Mouse (Mus musculus) embryonic facial prominence, embryonic 11.5 days (tissue): ENCODE measurements around the gene Itfg2. TPM values are rescaled to one million over a fixed set of nuclear protein-coding genes. Genes with fewer than 3 reads are reported as not detected.

Source experiments
- ATAC-seq: fragments of 200-750 bp; cut with Nextera tagmentation; replicated peaks from 2 replicates; pipeline ENCODE4 v1.8.0; 2017; ENCODE audit warnings: low read depth; ENCODE audit not compliant: insufficient number of reproducible peaks, low FRiP score, low TSS enrichment
- DNase-seq: peaks from one replicate; pipeline ENCODE4 v3.0.0-alpha.2; 2015; ENCODE audit warnings: low spot score
- H3K27ac ChIP-seq: fragments of 300-500 bp; sonication (generic); replicated peaks from 2 replicates; pipeline ENCODE4 v1.5.1; 2014; ENCODE audit warnings: mild to moderate bottlenecking, low read depth, low read length, control low read depth
- H3K27me3 ChIP-seq: fragments of 300-500 bp; sonication (generic); 2 replicates; pipeline ENCODE4 v1.6.1; 2014; ENCODE audit warnings: mild to moderate bottlenecking, low read length, moderate library complexity, mixed read lengths; ENCODE audit not compliant: control insufficient read depth, insufficient read depth
- H3K36me3 ChIP-seq: fragments of 300-500 bp; sonication (generic); replicated peaks from 2 replicates; pipeline ENCODE4 v1.6.1; 2014; ENCODE audit warnings: low read depth, mild to moderate bottlenecking, low read length, moderate library complexity, mixed read lengths; ENCODE audit not compliant: control insufficient read depth, insufficient read depth
- H3K4me1 ChIP-seq: fragments of 300-500 bp; sonication (generic); 2 replicates; pipeline ENCODE4 v1.6.1; 2014; ENCODE audit warnings: low read length, mixed read lengths; ENCODE audit not compliant: control insufficient read depth, insufficient read depth
- H3K4me2 ChIP-seq: fragments of 300-500 bp; sonication (generic); 2 replicates; pipeline ENCODE4 v1.6.1; 2014; ENCODE audit warnings: low read depth, mild to moderate bottlenecking, control low read depth, low read length, moderate library complexity
- H3K4me3 ChIP-seq: fragments of 300-500 bp; sonication (generic); 2 replicates; pipeline ENCODE4 v1.5.1; 2014; ENCODE audit warnings: low read depth, low read length, control low read depth
- H3K9ac ChIP-seq: fragments of 300-500 bp; sonication (generic); replicated peaks from 2 replicates; pipeline ENCODE4 v1.6.1; 2014; ENCODE audit warnings: mild to moderate bottlenecking, control low read depth, low read length
- H3K9me3 ChIP-seq: fragments of 300-500 bp; sonication (generic); replicated peaks from 2 replicates; pipeline ENCODE4 v1.6.1; 2016; ENCODE audit warnings: mild to moderate bottlenecking, low read length, inconsistent platforms, mixed read lengths; ENCODE audit not compliant: control insufficient read depth
- WGBS: fragments of 180-500 bp; shearing (Covaris S2); extraction: QIAGEN DNeasy Blood & Tissue Kit; methylation state at CpG from one replicate; pipeline ENCODE4 v1.1.7; 2014; 5-methylcytosine and 5-hydroxymethylcytosine counted together
- polyA plus RNA-seq: library from polyadenylated mRNA; unstranded; fragments of >200 nt; fragmentation: Nextera tagmentation; extraction: Ambion mirVana; gene quantifications from 2 replicates; pipeline ENCODE4 v1.2.1, GENCODE M21; 2014

Gene Itfg2
- polyA plus RNA-seq, 1 experiment from 2014 or later: 26.9 TPM

GRCm38 (mm10) chr6:128438871-128439341 is 14.2 kb upstream of the Itfg2 start:
- H3K36me3 ChIP-seq: peaks cover 8% of the 10 kb centered on the region
- peak overlapping the region; percentile 50 for H3K9ac ChIP-seq
- no peak for DNase-seq
- no peak; the same call in 1 of the 2 replicates for ATAC-seq
- H3K4me3 ChIP-seq: peak overlapping the region; percentile 98
- peak overlapping the region; percentile 38 for H3K4me2 ChIP-seq
- H3K27ac ChIP-seq: no peak overlapping the region
- H3K27me3 ChIP-seq: no peaks in the 10 kb centered on the region
- no peaks in the 10 kb centered on the region for H3K9me3 ChIP-seq
- 30% methylated on average over 18 of the region's 18 CpGs for WGBS
- no peaks in the 10 kb centered on the region for H3K4me1 ChIP-seq

- Histone ChIP-seq H3K9ac (peak within 1 kb of the TSS; percentile 99), H3K4me2 (peak within 1 kb of the TSS; percentile 61), H3K4me3 (peak within 1 kb of the TSS; percentile 98), H3K27me3 (no peaks in the 10 kb centered on the region), H3K9me3 (no peaks in the 10 kb centered on the region), H3K4me1 (no peaks in the 10 kb centered on the region), H3K27ac (peak within 1 kb of the TSS; percentile 86), H3K36me3 (peaks cover 11% of the 10 kb centered on the region)
- DNase-seq (peak; percentile 96), ATAC-seq (peak; percentile 90)
- under 1% methylated on average over 67 of the region's 67 CpGs for WGBS
Measured at GRCm38 (mm10) chr6:128438317-128438870, 13.7 kb upstream of the Itfg2 start, which contains the start of gene Fkbp4. Fkbp4 (minus strand) TSS chr6:128438677.

- Histone ChIP-seq H3K9me3 (no peaks in the 10 kb centered on the region), H3K4me2 (peak overlapping the region; percentile 61), H3K27ac (peak overlapping the region; percentile 86), H3K4me1 (no peaks in the 10 kb centered on the region), H3K4me3 (peak overlapping the region; percentile 98), H3K27me3 (no peaks in the 10 kb centered on the region), H3K36me3 (peaks cover 14% of the 10 kb centered on the region), H3K9ac (peak overlapping the region; percentile 99)
- under 1% methylated on average over 51 of the region's 52 CpGs for WGBS
- ATAC-seq (peak; percentile 66), DNase-seq (peak; percentile 77)
Measured at GRCm38 (mm10) chr6:128437731-128438316, 13.1 kb upstream of the Itfg2 start.

- Histone ChIP-seq H3K9ac (peak overlapping the region; percentile 99), H3K4me3 (peak overlapping the region; percentile 98), H3K4me1 (no peaks in the 10 kb centered on the region), H3K9me3 (no peaks in the 10 kb centered on the region), H3K4me2 (peak overlapping the region; percentile 61), H3K27ac (peak overlapping the region; percentile 86), H3K27me3 (no peaks in the 10 kb centered on the region), H3K36me3 (peaks cover 20% of the 10 kb centered on the region)
- ATAC-seq (no peak), DNase-seq (no peak)
- 3% methylated on average over 10 of the region's 10 CpGs for WGBS
Measured at GRCm38 (mm10) chr6:128437288-128437687, 12.6 kb upstream of the Itfg2 start.

GRCm38 (mm10) chr6:128436356-128437005 is 11.8 kb upstream of the Itfg2 start:
- no peaks in the 10 kb centered on the region for H3K9me3 ChIP-seq
- DNase-seq (no peak), ATAC-seq (no peak)
- H3K27me3 ChIP-seq: no peaks in the 10 kb centered on the region
- 90% methylated on average over 8 of the region's 8 CpGs for WGBS
- H3K27ac ChIP-seq: no peak overlapping the region
- H3K4me2 ChIP-seq: peak overlapping the region; percentile 61
- peak overlapping the region; percentile 99 for H3K9ac ChIP-seq
- H3K4me3 ChIP-seq: peak overlapping the region; percentile 98
- peaks cover 22% of the 10 kb centered on the region for H3K36me3 ChIP-seq
- H3K4me1 ChIP-seq: no peaks in the 10 kb centered on the region

GRCm38 (mm10) chr6:128435474-128435873 is 10.7 kb upstream of the Itfg2 start:
- Histone ChIP-seq H3K4me1 (no peaks in the 10 kb centered on the region), H3K9ac (no peak overlapping the region), H3K27ac (no peak overlapping the region), H3K4me2 (no peak overlapping the region), H3K9me3 (no peaks in the 10 kb centered on the region), H3K36me3 (peaks cover 27% of the 10 kb centered on the region), H3K4me3 (no peak overlapping the region), H3K27me3 (no peaks in the 10 kb centered on the region)
- 96% methylated on average over 5 of the region's 5 CpGs for WGBS
- ATAC-seq (no peak), DNase-seq (no peak)

- no peaks in the 10 kb centered on the region for H3K4me1 ChIP-seq
- H3K27ac ChIP-seq: no peak overlapping the region
- H3K4me2 ChIP-seq: no peak overlapping the region
- ATAC-seq: no peak
- no peaks in the 10 kb centered on the region for H3K9me3 ChIP-seq
- H3K9ac ChIP-seq: no peak overlapping the region
- no peak overlapping the region for H3K4me3 ChIP-seq
- H3K27me3 ChIP-seq: no peaks in the 10 kb centered on the region
- DNase-seq: no peak
- WGBS: 94% methylated on average over 13 of the region's 13 CpGs
- peaks cover 33% of the 10 kb centered on the region for H3K36me3 ChIP-seq
Measured at GRCm38 (mm10) chr6:128433566-128433965, 8.8 kb upstream of the Itfg2 start.

GRCm38 (mm10) chr6:128432356-128432915 is 7.7 kb upstream of the Itfg2 start:
- H3K4me1 ChIP-seq: no peaks in the 10 kb centered on the region
- 96% methylated on average over 13 of the region's 13 CpGs for WGBS
- H3K36me3 ChIP-seq: peaks cover 33% of the 10 kb centered on the region
- H3K9me3 ChIP-seq: no peaks in the 10 kb centered on the region
- DNase-seq (no peak), ATAC-seq (no peak)
- H3K27ac ChIP-seq: no peak overlapping the region
- no peak overlapping the region for H3K9ac ChIP-seq
- no peak overlapping the region for H3K4me3 ChIP-seq
- no peak overlapping the region for H3K4me2 ChIP-seq
- no peaks in the 10 kb centered on the region for H3K27me3 ChIP-seq
